Mouse (Mus musculus): ENCODE measurements around the gene Nit1. TPM values are rescaled to one million over a fixed set of nuclear protein-coding genes. Genes with fewer than 3 reads are reported as not detected.

The Nit1 gene
- polyA plus RNA-seq, 1 experiment from 2014 or later, result 52.1 TPM

Other genes starting within 250 kb of the Nit1 start
- gene Cfap126, start 231.7 kb downstream of the Nit1 start, polyA plus RNA-seq (2015; fragmentation: Nextera tagmentation; extraction: Ambion mirVana), result 7.7 and 14.1 TPM in 2 replicates
- gene Sdhc, start 195.0 kb downstream of the Nit1 start, polyA plus RNA-seq (2015; fragmentation: Nextera tagmentation; extraction: Ambion mirVana), result 290 and 297 TPM in 2 replicates
- gene Mpz, start 194.9 kb downstream of the Nit1 start, polyA plus RNA-seq (2015; fragmentation: Nextera tagmentation; extraction: Ambion mirVana), result 4.2 and 7.7 TPM in 2 replicates
- 32.4 and 48.4 TPM in 2 replicates for gene Pcp4l1, start 149.4 kb downstream of the Nit1 start, polyA plus RNA-seq (2015; fragmentation: Nextera tagmentation; extraction: Ambion mirVana)
- 0.39 and 0.49 TPM in 2 replicates for gene Nr1i3, start 131.7 kb downstream of the Nit1 start, polyA plus RNA-seq (2015; fragmentation: Nextera tagmentation; extraction: Ambion mirVana)
- 55.0 and 55.4 TPM in 2 replicates for gene Tomm40l, start 123.1 kb downstream of the Nit1 start, polyA plus RNA-seq (2015; fragmentation: Nextera tagmentation; extraction: Ambion mirVana)
- 6.0 and 6.3 TPM in 2 replicates for gene Apoa2, start 120.6 kb downstream of the Nit1 start, polyA plus RNA-seq (2015; fragmentation: Nextera tagmentation; extraction: Ambion mirVana)
- 24.9 and 30.7 TPM in 2 replicates for gene Fcer1g, start 111.3 kb downstream of the Nit1 start, polyA plus RNA-seq (2015; fragmentation: Nextera tagmentation; extraction: Ambion mirVana)
- gene Adamts4, start 95.2 kb downstream of the Nit1 start, polyA plus RNA-seq (2015; fragmentation: Nextera tagmentation; extraction: Ambion mirVana), result 5.6 and 6.2 TPM in 2 replicates
- gene Ndufs2, start 94.3 kb downstream of the Nit1 start, polyA plus RNA-seq (2015; fragmentation: Nextera tagmentation; extraction: Ambion mirVana), result 233 and 245 TPM in 2 replicates
- gene B4galt3, start 75.3 kb downstream of the Nit1 start, polyA plus RNA-seq (2015; fragmentation: Nextera tagmentation; extraction: Ambion mirVana), result 105 and 107 TPM in 2 replicates
- 44.2 and 53.6 TPM in 2 replicates for gene Ppox, start 64.5 kb downstream of the Nit1 start, polyA plus RNA-seq (2015; fragmentation: Nextera tagmentation; extraction: Ambion mirVana)
- gene Usp21, start 57.7 kb downstream of the Nit1 start, polyA plus RNA-seq (2015; fragmentation: Nextera tagmentation; extraction: Ambion mirVana), result 99.8 and 106 TPM in 2 replicates
- 109 and 110 TPM in 2 replicates for gene Ufc1, start 50.6 kb downstream of the Nit1 start, polyA plus RNA-seq (2015; fragmentation: Nextera tagmentation; extraction: Ambion mirVana)
- 47.3 and 51.6 TPM in 2 replicates for gene Dedd, start 16.5 kb downstream of the Nit1 start, polyA plus RNA-seq (2015; fragmentation: Nextera tagmentation; extraction: Ambion mirVana)
- gene Pfdn2, start within 50 bp of the Nit1 start, polyA plus RNA-seq (2015; fragmentation: Nextera tagmentation; extraction: Ambion mirVana), result 139 and 153 TPM in 2 replicates
- 2.5 and 3.3 TPM in 2 replicates for gene Klhdc9, start 15.2 kb upstream of the Nit1 start, polyA plus RNA-seq (2015; fragmentation: Nextera tagmentation; extraction: Ambion mirVana)
- 3.1 and 3.5 TPM in 2 replicates for gene Nectin4, start 24.5 kb upstream of the Nit1 start, polyA plus RNA-seq (2015; fragmentation: Nextera tagmentation; extraction: Ambion mirVana)
- gene Arhgap30, start 43.3 kb upstream of the Nit1 start, polyA plus RNA-seq (2015; fragmentation: Nextera tagmentation; extraction: Ambion mirVana), result 0.60 and 0.87 TPM in 2 replicates
- gene Usf1, start 65.7 kb upstream of the Nit1 start, polyA plus RNA-seq (2015; fragmentation: Nextera tagmentation; extraction: Ambion mirVana), result 168 and 172 TPM in 2 replicates
- 5.4 and 6.6 TPM in 2 replicates for gene Tstd1, start 73.2 kb upstream of the Nit1 start, polyA plus RNA-seq (2015; fragmentation: Nextera tagmentation; extraction: Ambion mirVana)
- 14.1 and 14.2 TPM in 2 replicates for gene F11r, start 91.9 kb upstream of the Nit1 start, polyA plus RNA-seq (2015; fragmentation: Nextera tagmentation; extraction: Ambion mirVana)
- 27.6 and 30.9 TPM in 2 replicates for gene Alyref2, start 157.8 kb upstream of the Nit1 start, polyA plus RNA-seq (2015; fragmentation: Nextera tagmentation; extraction: Ambion mirVana)
- not detected in 2 replicates for gene Itln1, start 189.6 kb upstream of the Nit1 start, polyA plus RNA-seq (2015; fragmentation: Nextera tagmentation; extraction: Ambion mirVana)
- gene Cd244a, start 213.5 kb upstream of the Nit1 start, polyA plus RNA-seq (2015; fragmentation: Nextera tagmentation; extraction: Ambion mirVana), result 0.09 TPM in 1 of 2 replicates, not detected in the other

All from hindbrain, embryonic 15.5 days (tissue).